8 mouse cellular contexts compared by ENCODE assay signal in genomic region chr11:8468161-8469091, GRCm38 (mm10).
DNase-seq lines count a peak whose midpoint lies in the region; ATAC-seq and TF ChIP-seq lines count a peak whose summit lies in the region.

No protein-coding gene starts in this region.

- ATAC-seq in embryonic facial prominence, embryonic 11.5 days (replicated peaks; ENCODE audit: insufficient number of reproducible peaks, low FRiP score, low TSS enrichment, low read depth) = peak; percentile 69
- peak; percentile 65 for ATAC-seq in intestine, postnatal 0 days
- peak; percentile 75 for ATAC-seq in megakaryocyte progenitor cell, adult 5-6 weeks (replicated peaks; ENCODE audit: poor library complexity)
- no peak for ATAC-seq in activated CD4-positive, CD25-positive, alpha-beta regulatory T cell, adult 4 months

- peak overlapping the region; percentile 63 for H3K9ac ChIP-seq in embryonic facial prominence, embryonic 11.5 days (replicated peaks; ENCODE audit: low read length)
- peak overlapping the region; percentile 53 for H3K9ac ChIP-seq in intestine, postnatal 0 days (ENCODE audit: low read depth, low read length)

- H3K4me2 ChIP-seq in embryonic facial prominence, embryonic 11.5 days (ENCODE audit: low read depth, low read length) = peak overlapping the region; percentile 74
- peak overlapping the region; percentile 75 for H3K4me2 ChIP-seq in intestine, postnatal 0 days (replicated peaks; ENCODE audit: low read depth)

- H3K36me3 ChIP-seq in embryonic facial prominence, embryonic 11.5 days (replicated peaks; ENCODE audit: control insufficient read depth, insufficient read depth, low read depth, low read length) = no peaks in the 10 kb centered on the region
- H3K36me3 ChIP-seq in intestine, postnatal 0 days (ENCODE audit: control insufficient read depth, insufficient read depth) = peaks cover 15% of the 10 kb centered on the region

- H3K27ac ChIP-seq in embryonic facial prominence, embryonic 11.5 days (replicated peaks; ENCODE audit: low read depth, low read length) = peak overlapping the region; percentile 74
- peak overlapping the region; percentile 24 for H3K27ac ChIP-seq in intestine, postnatal 0 days (ENCODE audit: low read depth, low read length)

- H3K4me3 ChIP-seq in embryonic facial prominence, embryonic 11.5 days (ENCODE audit: low read depth, low read length) = peak overlapping the region; percentile 37
- peak overlapping the region; percentile 43 for H3K4me3 ChIP-seq in intestine, postnatal 0 days (ENCODE audit: low read depth, low read length)

- no peaks in the 10 kb centered on the region for H3K27me3 ChIP-seq in embryonic facial prominence, embryonic 11.5 days (ENCODE audit: control insufficient read depth, insufficient read depth, low read length)
- H3K27me3 ChIP-seq in intestine, postnatal 0 days (replicated peaks; ENCODE audit: control insufficient read depth, insufficient read depth, low read length) = no peaks in the 10 kb centered on the region

- intact Hi-C loops in left cerebral cortex, postnatal 36 days (cut with DNase I) = no loop called here

- DNase-seq in adrenal gland, adult 8-10 months = peak; percentile 23
- DNase-seq in embryonic facial prominence, embryonic 11.5 days (ENCODE audit: low spot score) = peak; percentile 73
- peak; percentile 97 for DNase-seq in heart, adult 11 months
- DNase-seq in left cerebral cortex, postnatal 36 days (ENCODE audit: low spot score in 2 of 2) = peak; percentile 64 to 69
- peak; percentile 69 to 70 for DNase-seq in right cerebral cortex, postnatal 36 days (ENCODE audit: low spot score in 2 of 2)

- 1% methylated on average over 33 of the region's 33 CpGs for WGBS in embryonic facial prominence, embryonic 11.5 days
- 3% methylated on average over 33 of the region's 33 CpGs for WGBS in intestine, postnatal 0 days

- peak; percentile 50 for TF ChIP-seq CTCF in intestine, postnatal 0 days (IDR thresholded peaks at IDR 0.05; ENCODE audit: low read depth)

- peaks cover 10% of the 10 kb centered on the region for H3K4me1 ChIP-seq in embryonic facial prominence, embryonic 11.5 days (ENCODE audit: control insufficient read depth, insufficient read depth, low read length)
- peaks cover 18% of the 10 kb centered on the region for H3K4me1 ChIP-seq in intestine, postnatal 0 days (replicated peaks; ENCODE audit: control insufficient read depth, insufficient read depth, low read length)

- H3K9me3 ChIP-seq in embryonic facial prominence, embryonic 11.5 days (replicated peaks; ENCODE audit: control insufficient read depth, low read length) = no peaks in the 10 kb centered on the region
- H3K9me3 ChIP-seq in intestine, postnatal 0 days (ENCODE audit: control insufficient read depth) = no peaks in the 10 kb centered on the region

Comparison
In these comparisons a context has a peak if more than half of its experiments do, and no peak if none do; other contexts are left out.
1. DNase-seq: peak in every context shown above with its lines; median percentile 97 in heart, adult 11 months; 73 in embryonic facial prominence, embryonic 11.5 days; 70 in right cerebral cortex, postnatal 36 days; 66 in left cerebral cortex, postnatal 36 days; 23 in adrenal gland, adult 8-10 months.